Mouse (Mus musculus) v-Abl transformed pro-B cells (cell line): ENCODE measurements around the gene Kif1b.

ENCODE experiments used
- in situ Hi-C, 2 experiments: fragments of 400-800 bp; cut with MboI; formaldehyde crosslinking; loops; one replicate each; pipeline ENCODE4 v1.15.1; 2025; ENCODE audit not compliant: unreplicated experiment in 2 of 2

The Kif1b gene

GRCm38 (mm10) chr4:149307596-149308490 is at the start of gene Kif1b:
Gene Kif1b (minus strand): TSS chr4:149307693.
- in situ Hi-C loops = loop anchor here in 1 of 2 experiments (10.0 kb wide), 1 partner anchor 163 kb away; no protein-coding TSS in a partner anchor

- in situ Hi-C loops = loop anchor here in 1 of 2 experiments (25.0 kb wide), 1 partner anchor 817 kb away; no protein-coding TSS in a partner anchor
Observed at GRCm38 (mm10) chr4:149354671-149355070, 47.2 kb upstream of the Kif1b start.

DNA sequence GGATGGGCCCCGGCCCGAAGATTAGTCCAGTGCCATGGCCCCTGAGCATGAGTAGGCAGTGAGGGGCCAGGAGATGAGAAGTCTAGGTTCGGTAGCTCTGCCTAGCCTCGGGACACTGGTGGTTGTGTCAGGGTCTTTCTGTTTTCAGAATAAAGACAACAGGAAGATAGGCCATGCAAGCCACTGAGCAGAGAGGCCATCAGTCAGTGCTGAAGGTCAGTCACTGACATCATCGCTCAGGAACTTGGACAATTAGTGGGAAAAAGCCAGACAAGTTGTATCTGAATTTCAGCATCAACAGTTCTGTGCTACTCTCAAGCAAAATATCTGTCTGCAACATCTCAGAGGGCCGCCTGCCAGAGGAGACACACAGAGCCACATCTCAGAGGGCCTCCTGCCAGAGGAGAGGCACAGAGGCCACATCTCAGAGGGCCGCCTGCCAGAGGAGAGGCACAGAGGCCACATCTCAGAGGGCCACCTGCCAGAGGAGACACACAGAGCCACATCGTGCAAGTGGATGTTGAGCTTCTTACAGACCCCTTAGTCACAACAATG is 44.2 kb upstream of the Kif1b start:
- in situ Hi-C loops = loop anchor here in 1 of 2 experiments (25.0 kb wide), 1 partner anchor 814 kb away; no protein-coding TSS in a partner anchor

GRCm38 (mm10) chr4:149348963-149349362 is 41.5 kb upstream of the Kif1b start:
- in situ Hi-C loops = loop anchor here in 1 of 2 experiments (25.0 kb wide), 1 partner anchor 862 kb away; no protein-coding TSS in a partner anchor

GRCm38 (mm10) chr4:149345873-149346272 is 38.4 kb upstream of the Kif1b start:
- in situ Hi-C loops = loop anchor here in 1 of 2 experiments (25.0 kb wide), 1 partner anchor 859 kb away; no protein-coding TSS in a partner anchor

DNA sequence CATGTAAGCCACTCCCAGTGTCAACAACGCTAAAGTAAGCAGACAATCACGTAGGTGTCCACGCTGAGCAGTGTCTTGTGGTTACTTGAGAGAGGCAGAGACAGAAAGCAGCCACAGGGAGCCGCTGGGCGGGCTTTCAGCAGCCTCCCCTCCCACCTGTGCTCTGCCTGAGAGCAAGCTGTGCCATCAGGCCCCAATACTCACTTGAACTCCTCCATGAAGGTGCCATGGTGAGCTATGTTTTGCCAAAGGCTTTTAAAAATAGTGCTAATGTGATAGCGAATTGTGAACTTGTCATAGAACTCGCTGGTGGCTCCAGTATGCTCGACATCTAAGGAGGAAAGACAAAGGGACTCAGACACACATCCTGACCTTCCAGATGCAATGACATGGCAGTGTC is 36.8 kb upstream of the Kif1b start:
- in situ Hi-C loops = loop anchor here in 1 of 2 experiments (25.0 kb wide), 1 partner anchor 857 kb away; no protein-coding TSS in a partner anchor

DNA sequence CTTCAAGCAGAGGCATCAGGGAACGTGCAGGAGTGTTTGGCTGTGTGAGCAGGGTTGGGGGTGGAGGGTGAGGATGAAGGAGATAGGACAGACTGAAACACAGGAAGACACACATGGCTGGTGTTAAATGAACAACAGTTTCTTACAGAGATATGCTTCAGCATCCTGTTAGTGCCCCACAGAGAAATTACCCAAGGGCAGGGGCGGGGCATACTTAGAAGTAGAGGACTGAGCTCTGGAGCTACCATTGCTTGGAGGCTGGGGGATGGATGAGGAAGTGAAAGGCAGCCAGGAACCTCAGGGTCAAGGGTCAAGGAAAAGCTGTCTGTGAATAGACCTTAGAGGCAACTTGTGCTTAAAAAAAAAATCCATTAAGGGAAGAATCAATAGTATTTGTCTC is 33.2 kb upstream of the Kif1b start:
- in situ Hi-C loops = loop anchor here in 1 of 2 experiments (25.0 kb wide), 1 partner anchor 853 kb away; no protein-coding TSS in a partner anchor

DNA sequence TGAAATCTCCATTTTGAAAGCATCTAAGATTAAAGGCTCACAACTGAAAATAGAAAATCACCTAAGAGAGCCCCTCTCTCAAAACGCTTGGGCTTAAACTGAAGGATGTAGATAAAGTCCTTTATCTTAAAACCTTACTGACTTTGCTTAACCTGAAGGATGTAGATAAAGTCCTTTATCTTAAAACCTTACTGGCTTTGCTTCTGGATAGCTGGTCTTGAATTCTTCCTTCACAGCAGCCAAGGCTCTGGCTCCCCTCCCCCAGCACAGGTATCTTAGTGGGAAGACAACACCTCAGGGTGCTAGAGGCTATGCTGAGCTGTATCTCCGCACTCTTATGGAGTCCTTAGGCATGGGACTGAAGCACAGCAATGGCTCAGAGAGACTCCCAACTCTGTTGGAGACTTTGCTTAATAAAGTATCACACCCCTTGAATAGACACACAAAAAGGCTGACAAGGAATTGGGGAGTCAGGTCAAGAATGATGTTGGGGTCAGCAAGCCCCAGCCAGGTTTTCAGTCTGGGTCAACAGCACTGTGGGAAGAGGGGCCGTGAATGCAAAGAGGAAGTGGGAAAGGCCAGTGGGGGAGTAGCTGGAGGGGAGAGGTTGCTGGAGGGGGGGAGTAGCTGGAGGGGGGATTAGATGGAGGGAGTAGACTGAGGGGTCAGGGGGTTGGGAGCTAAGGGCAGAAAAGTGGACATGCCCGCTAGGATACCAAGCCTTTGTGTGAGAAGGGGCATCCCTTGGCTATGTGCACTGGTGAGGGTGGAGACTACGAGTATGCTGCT is 32.1 kb upstream of the Kif1b start:
- in situ Hi-C loops = loop anchor here in 1 of 2 experiments (25.0 kb wide), 1 partner anchor 852 kb away; no protein-coding TSS in a partner anchor

GRCm38 (mm10) chr4:149338137-149338536 is 30.6 kb upstream of the Kif1b start:
- in situ Hi-C loops = loop anchor here in 1 of 2 experiments (25.0 kb wide), 1 partner anchor 851 kb away; no protein-coding TSS in a partner anchor

GRCm38 (mm10) chr4:149337353-149337752 is 29.9 kb upstream of the Kif1b start:
- in situ Hi-C loops = loop anchor here in 1 of 2 experiments (25.0 kb wide), 1 partner anchor 850 kb away; no protein-coding TSS in a partner anchor

- in situ Hi-C loops = loop anchor here in 1 of 2 experiments (25.0 kb wide), 1 partner anchor 849 kb away; no protein-coding TSS in a partner anchor
Observed at GRCm38 (mm10) chr4:149336302-149336701, 28.8 kb upstream of the Kif1b start.

- in situ Hi-C loops = loop anchor here in 1 of 2 experiments (25.0 kb wide), 1 partner anchor 848 kb away; no protein-coding TSS in a partner anchor
Observed at GRCm38 (mm10) chr4:149334881-149335280, 27.4 kb upstream of the Kif1b start.

DNA sequence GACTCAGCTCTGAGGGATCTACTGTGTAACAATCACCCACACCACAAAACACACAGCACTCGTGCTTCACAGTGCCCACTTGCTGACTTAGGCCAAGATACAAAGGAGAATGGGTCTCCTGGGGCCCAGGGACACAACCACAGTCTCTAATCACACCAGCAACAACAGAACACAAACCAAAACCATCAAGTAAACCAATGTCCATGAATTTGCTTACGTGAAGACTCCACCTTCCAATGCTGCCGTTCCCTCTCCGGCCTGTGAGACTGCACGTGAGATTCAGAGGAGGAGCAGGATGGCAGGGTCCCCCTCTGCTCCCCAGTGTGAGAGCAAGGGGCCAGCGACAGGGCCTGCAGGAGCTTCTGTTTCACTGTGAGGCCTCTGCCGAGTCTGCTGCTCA is 25.2 kb upstream of the Kif1b start:
- in situ Hi-C loops = loop anchor here in 1 of 2 experiments (25.0 kb wide), 1 partner anchor 845 kb away; no protein-coding TSS in a partner anchor

- in situ Hi-C loops = loop anchor here in 1 of 2 experiments (25.0 kb wide), 1 partner anchor 843 kb away; no protein-coding TSS in a partner anchor
Observed at GRCm38 (mm10) chr4:149330495-149330894, 23.0 kb upstream of the Kif1b start.

- in situ Hi-C loops = loop anchor here in 1 of 2 experiments (25.0 kb wide), 1 partner anchor 841 kb away; no protein-coding TSS in a partner anchor
Observed at GRCm38 (mm10) chr4:149328735-149329134, 21.2 kb upstream of the Kif1b start.

DNA sequence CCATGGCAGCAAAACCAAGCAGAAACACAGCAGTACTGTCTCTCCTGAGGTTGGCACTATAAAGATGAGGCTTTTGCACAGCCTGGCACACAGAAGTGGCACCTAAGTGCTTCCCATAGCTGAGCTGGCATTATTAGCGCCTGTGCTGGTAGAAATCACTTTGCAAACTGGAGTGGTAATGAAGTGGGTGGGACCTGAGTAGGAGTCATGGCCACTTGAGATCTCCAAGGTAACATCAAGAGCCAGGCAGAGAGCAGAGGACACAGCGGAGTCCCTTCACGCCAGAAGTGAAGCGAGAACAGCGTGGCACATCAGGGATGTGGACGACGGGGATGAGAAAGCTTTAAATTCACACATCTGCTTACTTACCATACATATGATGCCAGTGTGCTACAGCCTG is 19.8 kb upstream of the Kif1b start:
- in situ Hi-C loops = loop anchor here in 1 of 2 experiments (25.0 kb wide), 1 partner anchor 840 kb away; no protein-coding TSS in a partner anchor

DNA sequence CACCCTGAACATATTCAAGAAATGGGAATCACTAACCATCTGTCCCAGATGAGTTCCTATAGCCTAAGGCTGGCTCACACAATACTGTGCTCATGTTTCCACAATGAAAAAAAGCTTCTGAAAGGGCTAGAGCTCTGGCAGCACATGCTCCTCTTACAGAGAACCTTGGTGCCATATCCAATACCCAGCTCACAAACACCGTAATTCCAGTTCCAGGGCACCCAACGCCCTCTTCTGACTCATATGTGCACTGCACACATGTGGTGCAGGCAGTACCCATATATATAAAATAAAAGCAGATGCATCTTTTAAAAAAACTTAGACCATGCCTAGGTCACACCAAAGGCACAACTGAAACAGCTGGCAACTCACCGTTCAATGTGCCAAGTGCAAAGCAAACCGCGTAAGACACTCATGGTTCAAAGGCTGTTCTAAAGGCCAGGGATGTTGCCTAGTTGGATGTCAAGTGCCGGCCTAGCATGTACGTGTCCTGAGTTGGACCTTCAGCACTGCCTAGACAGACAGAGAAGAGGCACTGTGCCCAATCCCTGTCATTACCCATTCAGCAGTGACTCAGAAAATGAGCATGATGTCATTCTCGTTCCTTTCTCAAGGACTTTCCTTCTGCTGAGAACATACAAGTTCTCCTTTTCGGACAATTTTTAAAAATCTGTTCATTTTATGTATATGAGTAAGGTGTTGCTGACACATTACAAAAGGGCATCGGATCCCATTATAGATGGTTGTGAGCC is 18.1 kb upstream of the Kif1b start:
- in situ Hi-C loops = loop anchor here in 1 of 2 experiments (25.0 kb wide), 1 partner anchor 838 kb away; no protein-coding TSS in a partner anchor

DNA sequence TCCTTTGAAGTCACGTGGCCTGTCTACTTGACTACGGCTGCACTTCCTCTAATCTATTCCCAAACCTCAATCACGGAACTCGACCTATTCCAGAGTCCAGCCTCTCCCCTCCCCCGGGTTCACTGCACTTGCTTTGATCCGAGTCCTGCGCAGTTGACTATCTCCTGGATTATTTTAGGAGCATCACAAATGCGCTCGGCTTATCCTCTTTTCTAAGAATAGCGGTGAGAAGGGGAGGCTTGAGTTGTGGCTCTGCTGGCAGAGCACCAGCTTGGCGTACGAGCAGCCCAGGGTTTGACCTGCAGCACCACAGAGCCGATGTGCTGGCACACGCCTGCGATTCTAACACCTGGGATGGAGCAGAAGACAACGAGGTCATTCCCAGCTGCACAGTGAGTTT is 16.2 kb upstream of the Kif1b start:
- in situ Hi-C loops = no loop called here

DNA sequence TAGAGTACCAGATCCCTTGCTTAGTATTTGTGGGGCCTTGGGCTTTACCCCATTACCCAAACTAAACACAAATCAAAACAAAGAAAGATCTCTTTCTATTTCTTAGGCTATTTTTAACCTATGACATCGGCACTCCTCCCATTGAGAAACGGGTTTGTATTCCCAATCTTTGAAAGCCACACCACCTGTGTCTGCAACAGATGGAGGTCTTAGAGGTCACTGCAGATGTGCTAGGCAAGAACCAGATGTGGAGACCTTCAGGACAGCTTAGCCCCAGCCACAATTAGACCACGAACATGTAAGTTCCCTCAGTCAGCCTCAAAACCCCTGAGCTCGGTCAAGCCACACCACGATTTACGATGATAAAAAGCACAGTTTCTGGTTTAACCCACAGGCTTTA is 15.2 kb upstream of the Kif1b start:
- in situ Hi-C loops = no loop called here
